Mouse (Mus musculus) gastrocnemius, postnatal 36 days (tissue): ENCODE data around the gene 4930523C07Rik. TPM values are rescaled to one million over a fixed set of nuclear protein-coding genes. Genes with fewer than 3 reads are reported as not detected.

Source experiments
- DNase-seq, 2 experiments: peaks; one replicate each; pipeline ENCODE4 v3.0.0; 2022
- intact Hi-C: fragments of 180-260 bp; cut with DNase I; formaldehyde crosslinking; loops from one replicate; pipeline ENCODE4 v1.15.1; 2025
- total RNA-seq, 2 experiments: library from RNA; stranded (reverse); gene quantifications; 2 replicates each; pipeline ENCODE4 v1.2.3; 2021

The 4930523C07Rik gene
- total RNA-seq, 2 experiments from 2014 or later, result 5.1 to 5.7 TPM

DNA sequence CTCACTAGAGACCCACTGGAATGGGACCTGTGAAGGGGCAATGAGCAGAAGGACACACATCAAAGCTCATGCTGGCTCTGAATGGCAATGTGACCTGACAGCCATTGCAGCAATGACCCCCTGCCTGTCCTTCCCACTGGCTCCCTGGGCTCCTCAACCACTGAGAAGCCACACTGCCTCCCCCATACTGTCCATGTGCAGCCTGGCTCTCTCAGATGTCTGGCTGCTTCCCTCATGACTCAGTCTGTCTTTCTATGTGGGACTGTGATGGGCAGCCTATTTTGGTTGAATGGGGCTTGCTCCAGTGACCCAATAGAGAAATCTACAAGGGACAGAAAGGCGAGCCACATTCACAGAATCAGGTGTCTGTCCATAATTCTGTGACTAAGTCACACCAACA lies 38.5 kb downstream of the 4930523C07Rik start:
- intact Hi-C loops, result loop anchor here (5.0 to 10.0 kb wide), 2 partner anchors 170 to 688 kb away; no protein-coding TSS in a partner anchor
- DNase-seq, result no peak

DNA sequence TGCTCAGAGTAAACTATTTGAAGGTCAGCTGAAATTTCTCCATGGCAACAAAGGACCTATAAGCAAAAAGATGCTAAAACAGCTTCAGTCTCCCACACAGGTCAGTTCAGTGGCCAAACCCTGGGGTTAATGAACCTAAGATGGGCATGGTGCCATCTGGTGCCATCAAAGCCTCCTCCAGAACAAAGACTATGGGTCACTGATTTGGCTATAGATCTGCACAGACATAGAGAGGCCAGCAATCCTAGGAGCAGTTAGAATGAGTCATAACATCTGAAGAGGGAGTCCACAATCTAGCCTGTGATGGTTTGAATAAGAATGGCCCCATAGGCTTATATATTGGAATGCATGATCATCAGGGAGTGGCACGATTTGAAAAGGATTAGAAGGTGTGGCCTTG lies 40.1 kb downstream of the 4930523C07Rik start:
- intact Hi-C loops, result loop anchor here (5.0 to 10.0 kb wide), 2 partner anchors 172 to 689 kb away; no protein-coding TSS in a partner anchor
- DNase-seq, result no peak

DNA sequence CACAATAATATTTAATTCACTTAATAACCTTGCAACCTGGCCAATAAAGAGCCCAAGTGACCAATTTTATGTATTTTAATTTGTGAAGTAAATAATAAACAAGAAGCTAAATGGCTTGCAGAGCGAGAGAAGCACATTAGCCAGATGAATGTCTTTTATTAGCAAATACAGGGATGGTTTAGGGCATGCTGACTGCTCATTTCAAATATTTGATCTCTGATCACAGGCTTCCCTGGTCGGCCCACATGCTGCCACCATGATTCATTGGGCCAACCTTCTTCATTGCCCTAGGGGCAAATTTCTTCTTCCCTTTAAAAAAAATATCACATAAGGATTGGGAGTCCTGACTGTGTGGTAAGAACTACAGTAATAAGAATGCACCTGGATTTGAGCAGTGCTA lies 42.5 kb downstream of the 4930523C07Rik start:
- DNase-seq, result no peak
- intact Hi-C loops, result loop anchor here (10.0 kb wide), 1 partner anchor 692 kb away; no protein-coding TSS in a partner anchor

DNA sequence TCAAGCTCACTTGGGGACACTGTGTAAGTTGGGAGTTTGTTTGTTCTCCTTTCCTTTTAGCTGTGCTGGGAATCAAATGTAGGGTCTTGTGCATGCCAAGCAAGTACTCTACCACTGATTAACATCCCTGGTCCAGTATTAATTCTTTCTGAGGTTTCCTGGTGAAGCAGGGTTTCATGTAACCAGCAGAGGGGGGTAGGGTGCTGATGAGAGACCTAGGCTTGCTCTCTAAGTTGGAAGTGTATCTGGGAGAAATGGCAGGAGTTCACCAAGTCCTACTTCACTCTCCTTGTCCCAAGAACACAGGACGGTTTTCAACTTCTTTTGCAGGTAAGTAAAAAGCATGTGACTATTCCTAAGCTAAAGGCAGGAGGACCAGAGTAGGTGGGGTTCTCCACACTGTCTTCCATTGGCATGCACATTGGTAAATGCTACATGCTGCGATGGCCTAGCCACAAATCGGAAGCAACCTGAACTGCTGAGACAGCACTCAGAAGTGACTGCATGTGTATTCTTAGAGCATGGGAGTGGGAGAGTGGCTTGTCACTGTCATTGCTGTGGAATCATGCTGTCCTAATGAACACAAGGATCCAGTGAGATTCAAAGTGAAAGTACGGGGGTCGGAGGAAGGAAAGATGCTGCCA lies 55.6 kb downstream of the 4930523C07Rik start:
- intact Hi-C loops, result no loop called here
- no peak for DNase-seq

DNA sequence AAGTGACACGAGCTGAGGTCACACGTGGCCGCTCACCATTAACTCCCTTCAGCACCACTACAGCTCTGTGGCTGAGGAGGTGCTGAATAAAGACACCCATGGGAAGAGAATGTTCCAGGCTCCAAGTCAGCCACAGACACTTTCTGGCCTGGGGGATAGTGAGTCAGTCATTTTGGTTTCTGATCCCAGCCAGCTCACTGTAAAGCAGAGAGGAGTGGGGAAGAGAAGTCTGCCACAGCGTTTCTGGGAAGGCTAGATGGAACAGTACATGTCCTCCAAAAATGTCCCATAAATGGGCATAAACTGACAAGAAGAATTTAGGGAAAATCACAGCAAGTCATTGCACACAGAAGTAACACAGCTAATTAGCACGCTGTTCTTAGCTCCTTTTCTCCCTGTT lies 56.8 kb downstream of the 4930523C07Rik start:
- DNase-seq, result no peak
- intact Hi-C loops, result no loop called here

DNA sequence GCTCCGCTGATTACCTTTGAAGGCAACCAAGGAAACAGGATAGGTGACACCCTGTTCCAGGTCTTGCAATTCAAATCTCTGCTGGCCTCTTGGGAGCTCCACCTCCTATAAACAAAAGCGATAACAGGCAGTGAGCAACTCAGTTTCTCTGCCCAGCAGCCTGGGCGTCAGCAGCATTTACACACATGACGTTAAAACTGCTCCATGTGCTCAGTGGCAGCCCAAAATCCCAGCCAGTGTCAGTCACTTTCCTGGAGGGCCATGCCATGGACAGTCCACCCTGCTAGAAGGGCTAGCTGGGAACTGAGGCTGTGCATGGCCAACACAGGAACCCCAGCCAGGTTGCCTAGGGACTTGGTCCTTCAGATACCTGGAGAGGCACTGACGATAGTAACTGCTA lies 61.2 kb downstream of the 4930523C07Rik start:
- intact Hi-C loops, result no loop called here
- DNase-seq, result no peak

DNA sequence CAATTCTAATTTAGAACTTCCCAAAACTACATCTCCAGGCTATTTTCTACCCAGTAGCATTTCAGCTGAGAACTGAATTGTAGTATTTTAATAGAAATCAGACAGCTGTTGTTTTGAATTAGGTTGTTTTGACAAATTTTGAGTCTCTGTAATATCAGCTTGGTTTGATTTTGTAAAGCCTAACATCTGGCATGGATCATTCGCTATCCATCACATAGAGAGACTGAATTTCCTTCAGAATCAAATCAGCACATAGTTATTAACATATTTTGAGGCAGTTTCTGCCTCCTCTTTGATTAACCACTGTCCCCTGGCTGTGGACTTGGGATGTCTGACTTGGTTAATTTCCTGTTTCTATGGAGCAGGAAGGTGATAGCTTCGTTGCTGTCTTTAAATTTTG lies 64.4 kb downstream of the 4930523C07Rik start:
- intact Hi-C loops, result no loop called here
- no peak for DNase-seq

- no peak for DNase-seq
- intact Hi-C loops, result no loop called here
Observed at GRCm38 (mm10) chr1:160123957-160124356, 79.8 kb downstream of the 4930523C07Rik start.

Other genes starting within 250 kb of the 4930523C07Rik start
- not detected for gene Tnn, start 109.2 kb downstream of the 4930523C07Rik start, total RNA-seq
- gene Mrps14, start 150.8 kb downstream of the 4930523C07Rik start, total RNA-seq, result 10 to 100 TPM; 70.9 to 75.9 TPM
- 10 to 100 TPM; 43.8 to 49.1 TPM for gene Cacybp, start 168.5 kb downstream of the 4930523C07Rik start, total RNA-seq